Mouse (Mus musculus): ENCODE measurements around the gene Tent5b.

The Tent5b gene

DNA sequence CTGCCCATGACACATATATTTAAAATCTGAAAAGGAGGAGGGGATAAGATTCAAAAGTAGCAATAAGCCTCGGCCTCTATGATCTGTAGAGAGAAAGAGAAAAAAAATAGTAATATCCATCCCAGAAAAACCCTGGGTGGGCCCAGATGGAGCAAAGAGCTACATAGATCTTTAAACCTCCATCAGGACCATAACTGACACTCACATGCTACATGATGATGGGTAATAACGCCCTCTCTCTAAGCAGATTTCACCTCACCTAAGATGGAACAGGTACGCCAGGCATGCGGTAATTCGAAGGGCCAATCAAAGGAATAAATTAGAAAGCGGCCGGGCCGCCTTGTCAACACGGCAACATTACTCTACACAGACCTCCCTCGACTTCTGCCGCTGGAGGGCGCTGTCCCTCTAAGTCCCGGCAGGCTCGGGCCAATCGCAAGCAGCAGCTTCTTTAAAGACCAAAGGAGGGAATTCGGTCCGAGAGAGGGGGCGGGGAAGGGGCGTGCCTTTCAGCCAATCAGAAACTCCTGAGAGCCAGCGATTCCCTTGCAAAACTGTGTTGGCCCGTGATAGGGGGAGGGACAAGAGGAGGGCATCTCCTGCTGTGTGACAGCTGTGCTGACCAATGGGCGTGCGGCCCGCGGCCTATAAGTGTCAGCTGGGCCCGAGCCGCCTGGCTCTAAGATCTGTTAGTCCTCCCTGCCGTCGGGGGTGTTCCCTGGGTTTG lies at the start of gene Tent5b:
Gene Tent5b, plus strand, starts transcription at position 675 of the 727 bp plus-strand sequence.
- peak; percentile 95 to 97 for DNase-seq (ENCODE audit: low spot score in 2 of 2)

- no peak for DNase-seq (ENCODE audit: low spot score in 2 of 2)
Observed at GRCm38 (mm10) chr4:133431508-133431907, 48.4 kb upstream of the Tent5b start.

- no peak for DNase-seq (ENCODE audit: low spot score in 2 of 2)
Observed at GRCm38 (mm10) chr4:133432560-133433171, 47.3 kb upstream of the Tent5b start.

DNA sequence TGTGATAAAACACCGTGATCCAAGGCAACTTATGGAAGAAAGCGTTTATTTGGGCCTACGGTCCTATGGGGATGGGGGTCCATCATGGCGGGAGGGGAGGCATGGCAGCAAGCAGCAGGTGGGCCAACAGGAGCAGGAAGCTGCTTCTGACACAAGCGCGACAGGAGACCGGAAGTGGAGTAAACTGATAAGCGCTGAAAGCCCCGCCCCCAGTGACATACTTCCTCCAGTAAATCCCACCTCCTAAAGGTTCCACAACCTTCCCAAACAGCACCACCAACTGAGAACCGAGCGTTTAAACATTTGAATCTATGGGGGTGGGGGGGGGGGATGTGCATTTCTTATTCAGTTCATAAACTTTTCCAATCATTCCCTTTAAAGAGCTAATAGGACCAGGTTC lies 44.0 kb upstream of the Tent5b start:
- no peak for DNase-seq (ENCODE audit: low spot score in 2 of 2)

DNA sequence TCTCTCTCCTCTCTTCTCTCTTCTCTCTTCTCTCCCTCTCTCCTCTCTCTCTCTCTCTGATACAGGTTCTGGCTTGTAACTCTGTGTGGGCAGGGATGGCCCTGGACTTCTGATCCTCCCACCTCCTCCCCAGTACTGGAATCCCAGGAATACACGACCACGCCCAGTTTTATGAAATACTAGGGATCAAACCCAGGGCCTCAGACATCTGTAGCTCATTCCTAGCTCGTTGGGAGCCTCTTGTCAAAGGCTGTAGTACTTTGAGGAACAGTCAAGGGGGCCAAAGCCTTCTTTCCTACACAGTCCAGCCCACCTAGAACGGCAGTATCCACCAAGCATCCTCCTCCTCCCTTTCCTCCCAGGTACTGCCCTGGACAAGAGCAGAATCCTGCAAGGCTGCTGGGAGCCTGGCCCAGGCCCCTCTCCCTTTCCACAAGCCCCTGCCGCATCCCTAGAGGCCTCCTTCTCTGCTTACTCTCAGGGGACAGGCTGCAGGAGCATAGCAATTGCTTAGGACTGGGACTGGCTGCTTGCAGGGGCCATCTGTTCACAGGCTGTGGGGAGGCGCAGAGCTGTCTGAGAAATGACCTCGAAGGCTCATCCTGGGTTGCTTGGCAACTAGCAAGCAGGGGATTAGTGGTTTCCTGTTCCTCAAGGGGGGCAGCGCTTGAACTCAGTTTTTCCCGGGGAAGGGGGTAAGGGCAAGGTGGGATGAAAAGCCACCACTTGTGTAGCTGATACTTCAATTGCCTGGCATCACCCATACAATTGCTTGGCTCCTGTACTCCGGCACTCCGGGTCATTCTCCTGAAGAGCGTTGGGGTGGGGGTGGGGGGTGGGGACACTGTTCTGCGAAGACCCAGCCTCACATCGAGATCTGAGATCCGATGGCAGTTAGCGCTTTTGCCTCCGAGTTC lies 40.2 kb upstream of the Tent5b start:
- DNase-seq (ENCODE audit: low spot score in 2 of 2) = no peak

GRCm38 (mm10) chr4:133440377-133440795 lies 39.5 kb upstream of the Tent5b start:
- no peak for DNase-seq (ENCODE audit: low spot score in 2 of 2)

DNA sequence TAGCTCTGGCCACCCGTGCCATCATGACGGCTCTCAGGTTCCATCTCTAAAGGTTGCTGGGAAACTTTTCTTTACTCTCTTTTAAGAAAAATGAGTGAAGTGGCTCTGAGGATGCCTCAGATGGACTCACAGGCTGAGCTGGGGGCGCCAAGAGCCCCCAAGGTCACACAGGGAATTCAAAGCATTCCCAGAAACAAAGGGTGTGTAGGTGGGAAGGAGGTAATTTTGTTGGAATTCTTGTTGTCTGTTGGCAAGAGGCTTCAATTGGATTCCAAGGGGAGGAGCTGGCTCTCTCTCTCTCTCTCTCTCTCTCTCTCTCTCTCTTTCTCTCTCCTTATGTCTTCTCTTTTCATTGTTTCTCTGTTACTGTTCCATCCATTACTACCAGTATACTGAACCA lies 37.7 kb upstream of the Tent5b start:
- no peak for DNase-seq (ENCODE audit: low spot score in 2 of 2)

- DNase-seq (ENCODE audit: low spot score in 2 of 2) = no peak
Observed at GRCm38 (mm10) chr4:133443085-133443484, 36.8 kb upstream of the Tent5b start.

DNA sequence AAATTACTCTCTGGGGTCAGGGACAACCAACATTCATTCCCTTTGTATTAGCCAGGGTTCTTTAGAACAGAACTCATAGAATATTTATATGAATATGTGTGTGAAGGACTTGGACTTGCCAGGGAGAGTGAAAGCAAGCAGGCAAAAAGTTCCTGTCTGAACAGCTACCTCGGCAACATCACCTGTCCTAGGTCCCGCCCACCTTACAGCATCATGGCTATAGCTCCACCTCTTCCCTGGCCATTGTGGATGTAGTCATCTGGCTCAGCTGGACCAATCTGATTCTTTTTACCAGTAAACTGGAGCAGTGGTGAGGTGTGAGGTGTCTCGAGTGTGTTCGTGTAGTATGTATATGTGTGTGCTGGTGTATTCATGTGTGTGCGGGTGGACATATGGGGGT lies 34.2 kb upstream of the Tent5b start:
- no peak for DNase-seq (ENCODE audit: low spot score in 2 of 2)

- no peak for DNase-seq (ENCODE audit: low spot score in 2 of 2)
Observed at GRCm38 (mm10) chr4:133447366-133447765, 32.6 kb upstream of the Tent5b start.

DNA sequence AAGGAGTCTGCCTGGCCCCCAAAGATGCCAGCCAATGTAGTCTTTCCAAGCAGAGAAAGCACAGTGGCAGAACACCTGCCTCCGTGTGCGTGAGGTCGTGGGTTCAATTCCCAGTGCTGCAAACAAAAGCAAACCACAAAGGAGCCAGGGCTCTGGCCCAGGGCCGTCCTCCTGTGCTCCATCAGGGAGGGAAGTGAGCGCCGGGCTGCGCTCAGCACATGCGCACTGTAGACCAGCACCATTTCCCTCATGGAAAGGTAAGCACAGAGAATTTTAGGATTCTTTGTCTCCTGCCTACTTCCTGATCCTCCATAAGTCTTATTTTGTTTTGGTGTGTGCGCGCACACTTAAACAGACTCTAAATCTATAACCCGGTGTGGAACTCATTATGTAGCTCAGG lies 32.0 kb upstream of the Tent5b start:
- DNase-seq (ENCODE audit: low spot score in 2 of 2) = no peak

- no peak for DNase-seq (ENCODE audit: low spot score in 2 of 2)
Observed at GRCm38 (mm10) chr4:133448708-133449388, 31.1 kb upstream of the Tent5b start.

GRCm38 (mm10) chr4:133449726-133450125 lies 30.2 kb upstream of the Tent5b start:
- DNase-seq (ENCODE audit: low spot score in 2 of 2) = peak in 1 of 2 experiments; percentile 40

- peak; percentile 58 to 89 for DNase-seq (ENCODE audit: low spot score in 2 of 2)
Observed at GRCm38 (mm10) chr4:133451536-133451935, 28.4 kb upstream of the Tent5b start.

- DNase-seq (ENCODE audit: low spot score in 2 of 2) = no peak
Observed at GRCm38 (mm10) chr4:133452433-133452832, 27.5 kb upstream of the Tent5b start.

DNA sequence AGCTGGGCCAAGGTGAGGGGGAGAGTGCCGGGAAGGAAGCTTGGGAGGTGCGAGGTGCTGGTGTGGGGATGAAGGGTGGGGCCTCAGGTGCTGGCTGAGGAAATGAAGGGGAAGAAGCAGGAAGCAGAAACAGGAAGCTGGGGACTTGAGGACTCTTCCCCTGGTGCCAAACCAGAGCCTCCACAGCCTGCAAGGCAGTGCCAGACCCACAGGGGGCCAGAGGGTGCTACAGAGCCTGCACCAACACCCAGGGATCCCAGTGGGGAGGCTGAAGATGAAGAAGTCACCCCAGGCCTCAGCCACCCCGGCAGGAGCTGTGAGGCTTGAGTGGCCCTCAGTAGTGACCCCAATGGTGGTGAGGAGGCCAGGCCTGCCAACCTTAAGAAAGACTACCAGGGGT lies 21.9 kb upstream of the Tent5b start:
- DNase-seq (ENCODE audit: low spot score in 2 of 2) = no peak

DNA sequence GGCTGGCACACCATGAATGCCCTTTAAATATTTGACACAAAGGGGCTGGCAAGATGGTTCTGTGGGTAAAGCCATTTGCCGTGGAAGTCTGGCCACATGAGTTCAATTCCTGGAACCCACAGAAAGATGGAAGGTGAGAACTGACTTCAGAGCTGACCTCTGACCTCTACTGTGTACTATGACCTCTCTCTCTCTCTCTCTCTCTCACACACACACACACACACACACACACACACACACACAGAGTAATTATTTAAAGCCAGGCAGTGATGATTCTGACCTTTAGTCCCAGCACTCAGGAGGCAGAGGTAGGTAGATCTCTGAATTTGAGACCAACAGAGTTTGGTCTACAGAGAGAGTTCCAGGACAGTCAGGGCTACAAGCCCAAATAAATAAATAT lies 19.9 kb upstream of the Tent5b start:
- DNase-seq (ENCODE audit: low spot score in 2 of 2) = no peak

DNA sequence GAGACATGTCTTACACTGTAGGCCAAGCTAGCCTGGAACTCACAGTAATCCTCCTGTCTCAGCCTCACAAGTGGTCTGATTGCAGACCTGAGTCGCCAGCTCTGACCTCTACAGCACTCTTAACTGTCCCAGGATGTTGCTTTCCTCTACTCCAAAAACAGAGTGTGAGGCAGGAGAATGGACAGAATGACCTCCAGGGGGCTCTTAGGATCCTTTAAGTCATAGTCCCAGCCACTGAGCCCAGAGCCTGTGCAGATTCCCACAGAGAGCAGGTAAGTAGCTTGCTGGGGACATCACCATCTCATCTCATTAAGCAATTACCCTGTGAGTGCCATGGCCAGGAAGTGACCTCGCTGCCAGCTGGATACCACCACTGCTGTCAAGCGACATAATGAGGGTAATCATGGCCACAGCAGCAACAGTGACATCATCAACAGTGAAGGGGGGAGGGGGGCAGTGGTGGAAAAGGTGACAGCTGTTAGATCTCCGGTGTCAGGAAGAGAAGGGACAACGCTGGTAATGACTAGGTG lies 19.1 kb upstream of the Tent5b start:
- no peak for DNase-seq (ENCODE audit: low spot score in 2 of 2)

DNA sequence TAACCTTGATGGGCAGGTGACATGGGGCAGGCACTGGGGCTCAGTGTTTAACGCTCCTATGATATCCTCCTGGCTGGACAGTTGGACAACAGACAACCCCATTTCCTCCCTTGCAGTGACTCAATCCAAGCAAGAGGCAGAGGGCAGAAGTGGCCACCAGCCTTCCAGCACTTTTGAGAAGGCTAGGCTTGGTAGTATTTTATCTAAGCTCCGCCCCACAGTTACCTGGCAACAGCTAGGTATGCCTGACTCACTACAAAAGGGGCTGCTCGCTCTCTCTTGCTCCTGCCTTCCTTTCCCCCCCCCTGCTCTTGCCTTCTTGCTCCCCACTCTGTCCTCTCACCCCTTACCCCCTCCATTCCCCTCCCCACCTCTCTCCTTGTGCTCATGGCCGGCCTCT lies 18.6 kb upstream of the Tent5b start:
- DNase-seq (ENCODE audit: low spot score in 2 of 2) = no peak

- DNase-seq (ENCODE audit: low spot score in 2 of 2) = no peak
Observed at GRCm38 (mm10) chr4:133463184-133463583, 16.7 kb upstream of the Tent5b start.

DNA sequence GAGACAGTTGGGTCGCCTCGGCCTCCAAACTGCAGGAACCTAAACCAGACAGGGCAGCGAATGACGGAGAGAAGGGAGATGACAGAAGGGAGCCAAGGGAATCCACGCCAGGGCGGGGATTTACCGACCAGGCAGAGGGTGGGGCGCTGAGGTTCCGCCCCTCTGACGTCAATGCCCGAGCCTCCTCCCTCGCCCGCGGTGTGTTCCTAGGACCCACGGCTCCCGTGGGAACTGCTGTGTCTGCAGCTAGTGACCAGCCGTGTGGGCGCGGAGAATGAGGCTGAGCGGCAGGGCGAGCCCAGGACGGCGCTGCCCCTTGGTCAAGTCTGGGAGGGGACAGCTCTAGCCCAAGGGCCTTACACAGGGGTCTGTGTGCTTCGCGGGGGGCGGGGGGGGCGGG lies 11.9 kb upstream of the Tent5b start:
- peak in 1 of 2 experiments; percentile 65 for DNase-seq (ENCODE audit: low spot score in 2 of 2)

GRCm38 (mm10) chr4:133469122-133469521 lies 10.8 kb upstream of the Tent5b start:
- DNase-seq (ENCODE audit: low spot score in 2 of 2) = no peak

All from frontal cortex, postnatal 14 days (tissue).